Mouse (Mus musculus) ES-Bruce4 (cell line): ENCODE measurements around the gene Mfsd6l. TPM values are rescaled to one million over a fixed set of nuclear protein-coding genes. Genes with fewer than 3 reads are reported as not detected.

Source experiments
- H3K27ac ChIP-seq: 2 replicates; pipeline ENCODE4 v1.5.1; 2012; ENCODE audit warnings: low read length, inconsistent platforms; ENCODE audit not compliant: insufficient read depth
- H3K27me3 ChIP-seq: 2 replicates; pipeline ENCODE4 v1.6.1; 2012; ENCODE audit warnings: mild to moderate bottlenecking, low read length, inconsistent platforms; ENCODE audit not compliant: control insufficient read depth, poor library complexity, insufficient read depth, severe bottlenecking
- H3K36me3 ChIP-seq: 2 replicates; pipeline ENCODE4 v1.6.1; 2012; ENCODE audit warnings: inconsistent platforms, mild to moderate bottlenecking, low read length, moderate library complexity; ENCODE audit not compliant: control insufficient read depth, poor library complexity, insufficient read depth, severe bottlenecking
- H3K4me1 ChIP-seq: one replicate; pipeline ENCODE4 v1.8.1; 2011; ENCODE audit warnings: low read length; ENCODE audit not compliant: control insufficient read depth, insufficient read depth
- H3K4me3 ChIP-seq: 2 replicates; pipeline ENCODE4 v1.5.1; 2011; ENCODE audit warnings: low read depth, mild to moderate bottlenecking, low read length
- H3K9ac ChIP-seq: 2 replicates; pipeline ENCODE4 v1.6.1; 2012; ENCODE audit warnings: low read depth, mild to moderate bottlenecking, inconsistent platforms; ENCODE audit not compliant: poor library complexity, severe bottlenecking
- H3K9me3 ChIP-seq: replicated peaks from 2 replicates; pipeline ENCODE4 v1.6.1; 2012; ENCODE audit warnings: mild to moderate bottlenecking, low read length, inconsistent platforms; ENCODE audit not compliant: control insufficient read depth, poor library complexity, insufficient read depth, severe bottlenecking
- CTCF ChIP-seq: IDR thresholded peaks from one replicate; pipeline ENCODE4 v1.8.1; 2011; ENCODE audit warnings: low read depth, low read length
- EP300 ChIP-seq: IDR thresholded peaks from 2 replicates; pipeline ENCODE4 v1.6.1; 2011; ENCODE audit warnings: low read depth, low read length; ENCODE audit not compliant: insufficient read depth
- POLR2A ChIP-seq: IDR thresholded peaks from one replicate; pipeline ENCODE4 v1.8.1; 2011; ENCODE audit warnings: low read length; ENCODE audit not compliant: insufficient read depth
- polyA plus RNA-seq: library from polyadenylated mRNA; stranded (reverse); fragments of >200 nt; gene quantifications from 2 replicates; pipeline ENCODE4 v1.2.4, GENCODE M21; 2011; ENCODE audit warnings: low read depth; ENCODE audit not compliant: missing spikeins, insufficient read depth, insufficient read length

Mfsd6l gene
- 0.48 and 0.64 TPM in 2 replicates for polyA plus RNA-seq

GRCm38 (mm10) chr11:68555918-68556584 lies at the start of gene Mfsd6l:
Gene Mfsd6l (plus strand): TSS chr11:68556186.
- no peaks in the 10 kb centered on the region for H3K4me1 ChIP-seq
- no peak within 1 kb of the TSS for H3K27ac ChIP-seq
- no peaks in the 10 kb centered on the region for H3K36me3 ChIP-seq
- H3K9ac ChIP-seq = peak within 1 kb of the TSS; percentile 7; the same call in 1 of the 2 replicates
- TF ChIP-seq CTCF (peak; percentile 95), POLR2A (no peak), EP300 (no peak)
- no peaks in the 10 kb centered on the region for H3K9me3 ChIP-seq
- H3K4me3 ChIP-seq = peak within 1 kb of the TSS; percentile 70
- H3K27me3 ChIP-seq = no peaks in the 10 kb centered on the region

GRCm38 (mm10) chr11:68507246-68507645 lies 48.7 kb upstream of the Mfsd6l start:
- no peaks in the 10 kb centered on the region; the same call in 1 of the 2 replicates for H3K9me3 ChIP-seq
- H3K36me3 ChIP-seq = no peaks in the 10 kb centered on the region
- H3K4me1 ChIP-seq = no peaks in the 10 kb centered on the region
- TF ChIP-seq POLR2A = no peak
- TF ChIP-seq CTCF = no peak
- TF ChIP-seq EP300 = no peak
- no peak overlapping the region for H3K4me3 ChIP-seq
- H3K27ac ChIP-seq = no peak overlapping the region
- no peak overlapping the region for H3K9ac ChIP-seq
- H3K27me3 ChIP-seq = no peaks in the 10 kb centered on the region; the same call in 1 of the 2 replicates

GRCm38 (mm10) chr11:68508619-68509018 lies 47.4 kb upstream of the Mfsd6l start:
- TF ChIP-seq POLR2A = no peak
- TF ChIP-seq CTCF = no peak
- TF ChIP-seq EP300 = no peak
- Histone ChIP-seq H3K27me3 (no peaks in the 10 kb centered on the region; the same call in 1 of the 2 replicates), H3K36me3 (no peaks in the 10 kb centered on the region), H3K9ac (no peak overlapping the region), H3K4me3 (no peak overlapping the region), H3K9me3 (peaks cover 9% of the 10 kb centered on the region), H3K4me1 (no peaks in the 10 kb centered on the region), H3K27ac (no peak overlapping the region)

- no peak overlapping the region for H3K4me3 ChIP-seq
- no peaks in the 10 kb centered on the region for H3K36me3 ChIP-seq
- H3K27me3 ChIP-seq = no peaks in the 10 kb centered on the region; the same call in 1 of the 2 replicates
- TF ChIP-seq EP300 (no peak), CTCF (no peak), POLR2A (no peak)
- no peak overlapping the region for H3K27ac ChIP-seq
- peaks cover 11% of the 10 kb centered on the region for H3K9me3 ChIP-seq
- H3K4me1 ChIP-seq = no peaks in the 10 kb centered on the region
- H3K9ac ChIP-seq = no peak overlapping the region
These were observed 46.8 kb upstream of the Mfsd6l start for GRCm38 (mm10) chr11:68509194-68509593.

- H3K27ac ChIP-seq = no peak overlapping the region
- peaks cover 11% of the 10 kb centered on the region for H3K9me3 ChIP-seq
- H3K9ac ChIP-seq = no peak overlapping the region
- H3K36me3 ChIP-seq = no peaks in the 10 kb centered on the region
- H3K4me1 ChIP-seq = no peaks in the 10 kb centered on the region
- no peak for TF ChIP-seq CTCF
- no peak for TF ChIP-seq EP300
- no peak for TF ChIP-seq POLR2A
- H3K4me3 ChIP-seq = no peak overlapping the region
- H3K27me3 ChIP-seq = no peaks in the 10 kb centered on the region; the same call in 1 of the 2 replicates
These were observed 42.0 kb upstream of the Mfsd6l start for GRCm38 (mm10) chr11:68513969-68514368.

DNA sequence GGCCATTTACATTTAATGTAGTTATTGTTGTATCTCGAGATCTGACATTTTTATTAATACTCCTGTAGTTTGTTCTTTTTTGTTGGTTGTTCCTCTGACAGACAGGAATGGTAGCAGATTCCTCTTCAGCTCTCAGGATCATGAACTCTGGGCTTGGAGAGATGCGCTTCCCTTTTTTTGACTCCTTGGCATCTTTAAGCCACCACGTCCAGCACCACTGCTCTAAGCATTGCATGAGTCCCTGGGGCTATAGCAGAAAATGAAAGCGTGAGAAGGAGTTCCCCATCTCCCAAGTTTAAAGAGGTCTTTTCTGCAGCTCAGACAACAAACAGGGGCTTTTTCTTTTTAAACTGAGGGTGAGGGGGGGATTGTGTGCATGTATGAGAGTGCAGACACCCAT lies 36.6 kb upstream of the Mfsd6l start:
- H3K27ac ChIP-seq = no peak overlapping the region
- no peaks in the 10 kb centered on the region; the same call in 1 of the 2 replicates for H3K27me3 ChIP-seq
- no peaks in the 10 kb centered on the region for H3K9me3 ChIP-seq
- no peaks in the 10 kb centered on the region for H3K36me3 ChIP-seq
- no peak for TF ChIP-seq EP300
- no peak for TF ChIP-seq POLR2A
- TF ChIP-seq CTCF = no peak
- H3K4me3 ChIP-seq = no peak overlapping the region
- H3K4me1 ChIP-seq = no peaks in the 10 kb centered on the region
- no peak overlapping the region for H3K9ac ChIP-seq
